ENCODE assay signal across 26 mouse cellular contexts in genomic region chr1:186267317-186267716, GRCm38 (mm10).
DNase-seq lines count a peak whose midpoint lies in the region; ATAC-seq and TF ChIP-seq lines count a peak whose summit lies in the region.
"Had no signal": no experiment of that assay in that cellular context is flagged by ENCODE, and none has a peak within 500 bp of the region (broad histone marks: within the 10 kb centered on the region; RNA-seq: fewer than 3 reads in every experiment).

No protein-coding gene starts in this region.

- H3K9ac ChIP-seq in neural tube, embryonic 13.5 days = no peak overlapping the region
- no peak overlapping the region for H3K9ac ChIP-seq in neural tube, embryonic 15.5 days (replicated peaks)
- H3K9ac ChIP-seq: embryonic facial prominence, embryonic 12.5 days; embryonic facial prominence, embryonic 15.5 days; forebrain, embryonic 13.5 days; heart, embryonic 12.5 days; heart, embryonic 15.5 days; hindbrain, embryonic 13.5 days had no signal

- H3K4me1 ChIP-seq in neural tube, embryonic 13.5 days (replicated peaks) = peaks cover 9% of the 10 kb centered on the region
- peaks cover 14% of the 10 kb centered on the region for H3K4me1 ChIP-seq in neural tube, embryonic 15.5 days
- peaks cover 32% of the 10 kb centered on the region for H3K4me1 ChIP-seq in limb, embryonic 10.5 days

- no peak overlapping the region for H3K4me3 ChIP-seq in neural tube, embryonic 13.5 days
- H3K4me3 ChIP-seq in neural tube, embryonic 15.5 days (replicated peaks) = no peak overlapping the region
- no peak overlapping the region for H3K4me3 ChIP-seq in limb, embryonic 10.5 days
- no peak overlapping the region for H3K4me3 ChIP-seq in layer of hippocampus, adult 2 months
- H3K4me3 ChIP-seq: embryonic facial prominence, embryonic 12.5 days; embryonic facial prominence, embryonic 15.5 days; forebrain, embryonic 13.5 days; heart, embryonic 12.5 days; heart, embryonic 15.5 days; hindbrain, embryonic 10.5 days; hindbrain, embryonic 13.5 days had no signal

- WGBS in neural tube, embryonic 13.5 days = 8% methylated on average over 2 of the region's 2 CpGs
- WGBS in neural tube, embryonic 15.5 days = 17% methylated on average over 2 of the region's 2 CpGs
- WGBS in limb, embryonic 10.5 days = 29% methylated on average over 2 of the region's 2 CpGs

- DNase-seq in limb, embryonic 10.5 days (ENCODE audit: low spot score) = no peak
- DNase-seq in mesoderm, embryonic 11.5 days (ENCODE audit: low read depth, low spot score) = peak; percentile 71
- DNase-seq in layer of hippocampus, adult 2 months (ENCODE audit: low spot score in 2 of 2) = no peak
- DNase-seq: adrenal gland, adult 8-10 months; adrenal gland, postnatal 25 days; cerebellum, adult 11-12 months; cerebellum, adult 8-10 months; cerebellum, postnatal 10 days; gastrocnemius, postnatal 25 days; heart, adult 18-20 months; heart, postnatal 10 days; heart, postnatal 36 days had no signal

- no peak overlapping the region for H3K4me2 ChIP-seq in neural tube, embryonic 13.5 days
- H3K4me2 ChIP-seq in neural tube, embryonic 15.5 days = no peak overlapping the region
- H3K4me2 ChIP-seq: embryonic facial prominence, embryonic 12.5 days; embryonic facial prominence, embryonic 15.5 days; forebrain, embryonic 13.5 days; heart, embryonic 12.5 days; heart, embryonic 15.5 days; hindbrain, embryonic 13.5 days had no signal

- 0 out of 2 replicates have a peak, but pooled peaks cover 6% of the 10 kb centered on the region for H3K9me3 ChIP-seq in neural tube, embryonic 13.5 days
- H3K9me3 ChIP-seq in neural tube, embryonic 15.5 days (replicated peaks) = no peaks in the 10 kb centered on the region; the same call in 1 of the 2 replicates
- 0 out of 2 replicates have a peak, but pooled peaks cover 2% of the 10 kb centered on the region for H3K9me3 ChIP-seq in limb, embryonic 10.5 days (replicated peaks)
- H3K9me3 ChIP-seq: embryonic facial prominence, embryonic 15.5 days; heart, embryonic 12.5 days; heart, embryonic 15.5 days; hindbrain, embryonic 13.5 days had no signal

- H3K36me3 ChIP-seq in neural tube, embryonic 13.5 days = no peaks in the 10 kb centered on the region
- H3K36me3 ChIP-seq in neural tube, embryonic 15.5 days = no peaks in the 10 kb centered on the region
- H3K36me3 ChIP-seq in limb, embryonic 10.5 days = 0 out of 2 replicates have a peak, but pooled peaks cover 2% of the 10 kb centered on the region
- H3K36me3 ChIP-seq: embryonic facial prominence, embryonic 12.5 days; embryonic facial prominence, embryonic 15.5 days; heart, embryonic 12.5 days; heart, embryonic 15.5 days; hindbrain, embryonic 10.5 days; hindbrain, embryonic 13.5 days had no signal

- H3K27me3 ChIP-seq in neural tube, embryonic 13.5 days = no peaks in the 10 kb centered on the region
- H3K27me3 ChIP-seq in neural tube, embryonic 15.5 days (replicated peaks) = no peaks in the 10 kb centered on the region
- H3K27me3 ChIP-seq in limb, embryonic 10.5 days (ENCODE audit: low read depth, poor library complexity, severe bottlenecking) = no peaks in the 10 kb centered on the region
- H3K27me3 ChIP-seq: embryonic facial prominence, embryonic 12.5 days; embryonic facial prominence, embryonic 15.5 days; forebrain, embryonic 13.5 days; heart, embryonic 12.5 days; heart, embryonic 15.5 days; hindbrain, embryonic 13.5 days had no signal

- no peak for TF ChIP-seq CTCF in layer of hippocampus, adult 2 months (conservative IDR thresholded peaks at IDR 0.05)

- no peak for ATAC-seq in neural tube, embryonic 13.5 days (ENCODE audit: low read depth)
- no peak for ATAC-seq in neural tube, embryonic 15.5 days (ENCODE audit: low FRiP score)
- no peak for ATAC-seq in frontal cortex, adult (ENCODE audit: low TSS enrichment)
- ATAC-seq: CD4-positive, CD25-positive, alpha-beta regulatory T cell, adult 4 months; forebrain, embryonic 13.5 days; forebrain, embryonic 16.5 days; hindbrain, embryonic 16.5 days; inflammation-experienced regulatory T-cells, adult 6 months had no signal

- 0 out of 2 replicates have a peak overlapping the region, but pooled peaks have one; percentile 7 for H3K27ac ChIP-seq in neural tube, embryonic 13.5 days (replicated peaks)
- H3K27ac ChIP-seq in neural tube, embryonic 15.5 days (replicated peaks) = no peak overlapping the region
- peak overlapping the region; percentile 11; the same call in 1 of the 2 replicates for H3K27ac ChIP-seq in limb, embryonic 10.5 days
- H3K27ac ChIP-seq in layer of hippocampus, adult 2 months = no peak overlapping the region
- H3K27ac ChIP-seq: embryonic facial prominence, embryonic 12.5 days; embryonic facial prominence, embryonic 15.5 days; forebrain, embryonic 13.5 days; heart, embryonic 15.5 days; hindbrain, embryonic 10.5 days; hindbrain, embryonic 13.5 days had no signal

Comparison
In these comparisons a context has a peak if more than half of its experiments do, and no peak if none do; other contexts are left out.
1. H3K27ac ChIP-seq: peak in neural tube, embryonic 13.5 days (single experiment) and limb, embryonic 10.5 days (single experiment); none in neural tube, embryonic 15.5 days (single experiment) and layer of hippocampus, adult 2 months (single experiment).